Mouse (Mus musculus) neural tube, postnatal 0 days (tissue): ENCODE data around the gene Arpc1a. TPM values are rescaled to one million over a fixed set of nuclear protein-coding genes. Genes with fewer than 3 reads are reported as not detected.

Experiments used
- polyA plus RNA-seq: library from polyadenylated mRNA; unstranded; fragments of >200 nt; fragmentation: Nextera tagmentation; extraction: Ambion mirVana; gene quantifications from 2 replicates; pipeline ENCODE4 v1.2.1, GENCODE M21; 2015

Gene Arpc1a
- 212 and 225 TPM in 2 replicates for polyA plus RNA-seq

DNA sequence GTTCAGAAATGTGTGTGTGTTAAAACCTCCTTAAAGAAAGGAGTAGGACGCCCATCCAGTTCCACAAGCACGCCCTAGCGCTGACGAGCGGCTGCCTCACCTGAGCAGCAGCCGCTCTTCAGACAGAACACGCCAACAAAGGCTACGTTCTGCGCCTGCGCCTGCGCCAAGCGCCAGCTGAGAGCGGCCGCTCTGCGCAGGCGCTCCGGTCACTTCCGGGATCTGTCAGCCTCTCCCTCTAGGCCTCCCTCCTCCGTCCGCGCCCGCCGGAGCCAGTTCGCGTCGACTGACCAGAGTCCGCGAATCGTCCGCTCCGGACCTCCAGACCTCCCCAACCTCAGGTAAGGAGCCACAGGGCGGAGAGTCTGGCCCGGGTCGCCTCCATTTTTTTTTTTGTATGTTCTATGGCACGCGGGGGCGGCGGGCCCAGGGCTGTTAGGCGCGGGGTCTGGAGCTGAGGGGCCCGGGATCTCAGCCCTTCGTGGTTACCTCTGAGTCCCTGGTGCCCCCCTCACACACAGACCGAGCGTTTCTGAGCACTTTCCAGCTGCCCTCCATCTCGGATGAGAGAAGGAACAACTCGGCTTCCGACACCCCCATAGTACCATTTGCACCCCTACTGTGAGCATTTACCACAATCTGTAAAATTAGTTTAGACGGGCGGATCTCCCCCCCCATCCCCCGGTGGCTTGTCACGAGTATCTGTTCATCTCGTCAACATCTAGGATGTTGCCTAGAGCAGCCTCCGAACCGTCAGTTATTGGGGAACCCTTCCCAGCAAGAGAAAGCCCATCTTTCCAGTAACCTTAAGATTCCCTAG lies at the start of gene Arpc1a, which contains the start of gene Kpna7:
Gene Arpc1a (plus strand): TSS at position 199 of the 820 bp plus-strand sequence.
Gene Kpna7 (minus strand): TSS at position 399 of the 820 bp plus-strand sequence.

DNA sequence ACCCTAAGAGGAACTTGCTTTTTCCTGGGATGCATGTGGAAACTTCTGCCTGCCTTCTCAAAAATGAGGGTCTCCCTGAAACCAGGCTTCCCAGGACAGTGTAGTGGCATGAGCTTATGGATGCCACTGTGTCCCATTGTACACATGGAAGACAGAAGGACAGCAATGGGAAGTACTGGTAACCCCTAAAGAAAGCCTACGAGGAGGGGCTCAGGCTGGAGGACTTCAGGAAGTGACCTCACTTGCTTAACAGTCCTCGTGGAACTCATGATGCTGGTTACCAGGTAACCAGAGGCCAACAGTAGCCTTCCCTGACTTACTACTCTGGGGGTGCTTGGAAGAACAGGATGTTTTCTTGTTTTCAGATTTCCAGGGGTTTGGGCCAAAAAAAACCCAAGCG lies 40.9 kb upstream of the Arpc1a start, which contains the start of gene 1700018F24Rik:
Gene 1700018F24Rik (plus strand): TSS at position 301 of the 400 bp plus-strand sequence.

DNA sequence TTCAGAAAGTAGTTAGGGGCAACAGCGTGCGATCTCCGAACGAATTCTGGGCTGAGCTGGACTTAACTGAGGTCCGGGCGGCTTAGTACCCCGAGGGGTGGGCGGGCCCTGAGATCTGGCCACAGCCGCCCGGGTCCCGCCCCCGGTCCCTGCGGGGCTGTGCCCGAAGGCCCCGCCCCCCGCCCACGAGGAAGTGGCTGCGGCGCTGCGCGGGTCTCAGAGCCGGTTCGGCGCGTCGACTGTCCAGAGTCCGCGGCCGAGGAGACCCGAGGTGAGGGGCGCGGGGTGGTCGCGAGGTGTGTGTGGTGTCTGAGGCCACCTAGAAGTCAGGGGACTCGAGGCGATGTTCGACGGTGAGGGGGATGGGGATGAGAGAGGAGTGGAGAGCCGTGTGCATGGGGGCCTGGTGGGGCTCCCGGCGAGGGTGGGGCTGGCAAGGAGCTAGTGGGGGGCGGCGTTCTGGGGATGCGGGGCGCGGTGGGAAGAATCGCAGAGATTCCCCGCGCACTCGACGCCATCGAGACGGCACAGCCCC lies 30.5 kb downstream of the Arpc1a start, which contains the start of gene Arpc1b:
Gene Arpc1b (plus strand): TSS at position 145 of the 535 bp plus-strand sequence.

DNA sequence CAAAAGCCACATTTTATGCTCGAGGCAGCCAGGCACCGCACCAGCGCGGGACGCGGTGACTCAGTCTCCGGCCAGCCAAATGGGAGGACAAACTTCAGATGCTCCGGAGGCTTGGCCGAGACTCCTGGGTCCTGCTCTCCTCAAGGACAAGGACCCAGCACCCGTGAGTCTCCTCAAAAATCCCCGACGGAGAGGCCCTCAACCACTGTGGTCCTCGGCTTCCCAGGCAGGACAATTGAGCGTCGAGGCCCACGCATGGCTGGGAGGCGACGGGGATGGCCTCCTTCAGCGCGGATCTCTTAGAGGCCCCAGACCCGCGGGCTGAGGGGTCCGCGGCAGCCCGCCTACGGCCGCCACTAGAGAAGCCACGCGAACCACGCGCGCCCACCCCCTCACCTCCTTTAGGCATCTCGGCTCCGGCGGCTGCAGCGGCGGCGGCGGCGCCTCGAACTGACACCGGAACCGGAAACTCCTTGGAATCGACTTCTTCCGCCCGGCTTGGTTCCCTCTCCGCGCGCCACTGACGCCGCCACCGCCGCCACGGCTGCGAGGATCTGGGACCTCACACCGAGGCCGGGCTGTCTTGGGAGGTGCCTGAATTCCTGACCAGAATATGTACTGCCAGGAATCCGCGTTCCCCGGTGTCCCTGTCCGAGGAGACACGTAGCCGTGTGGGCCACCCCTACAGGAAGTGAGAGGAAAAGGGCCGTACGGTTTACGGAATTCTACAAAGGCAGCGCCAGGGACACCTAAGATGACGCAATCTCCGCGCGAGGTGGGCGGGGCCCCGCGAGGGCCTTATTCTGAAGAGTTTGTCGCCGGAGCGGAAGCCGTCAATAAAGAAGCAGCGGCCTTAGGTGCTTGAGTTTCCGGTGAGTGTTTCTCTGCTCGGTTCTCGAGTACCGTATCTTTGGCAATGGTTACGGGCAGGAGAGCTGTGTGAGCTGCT lies 56.2 kb downstream of the Arpc1a start, which contains the start of the genes Pdap1 and Bud31:
Gene Pdap1 (minus strand): TSS at position 668 of the 949 bp plus-strand sequence.
Gene Bud31 (plus strand): TSS at position 792 of the 949 bp plus-strand sequence.

Other genes starting within 250 kb of the Arpc1a start
- gene Smurf1, start 118.0 kb upstream of the Arpc1a start, polyA plus RNA-seq, result 19.0 and 20.7 TPM in 2 replicates
- gene Gm4871, start 51.1 kb upstream of the Arpc1a start, polyA plus RNA-seq, result not detected in 2 replicates
- gene 1700018F24Rik, start 40.8 kb upstream of the Arpc1a start, polyA plus RNA-seq, result not detected in 2 replicates
- gene Kpna7, start 200 bp downstream of the Arpc1a start, polyA plus RNA-seq, result not detected in 2 replicates
- gene Arpc1b, start 30.4 kb downstream of the Arpc1a start, polyA plus RNA-seq, result 129 and 138 TPM in 2 replicates
- 114 and 120 TPM in 2 replicates for gene Pdap1, start 56.4 kb downstream of the Arpc1a start, polyA plus RNA-seq
- gene Bud31, start 56.5 kb downstream of the Arpc1a start, polyA plus RNA-seq, result 161 and 164 TPM in 2 replicates
- gene Ptcd1, start 83.3 kb downstream of the Arpc1a start, polyA plus RNA-seq, result 13.3 and 15.1 TPM in 2 replicates
- 33.0 and 39.3 TPM in 2 replicates for gene Cpsf4, start 83.4 kb downstream of the Arpc1a start, polyA plus RNA-seq
- gene Atp5j2, start 108.2 kb downstream of the Arpc1a start, polyA plus RNA-seq, result 712 and 773 TPM in 2 replicates
- 10.7 and 10.8 TPM in 2 replicates for gene Zkscan14, start 118.0 kb downstream of the Arpc1a start, polyA plus RNA-seq
- gene Zkscan5, start 120.7 kb downstream of the Arpc1a start, polyA plus RNA-seq, result 9.7 and 10.1 TPM in 2 replicates
- 22.1 and 22.7 TPM in 2 replicates for gene Zfp655, start 147.9 kb downstream of the Arpc1a start, polyA plus RNA-seq
- gene Zscan25, start 196.7 kb downstream of the Arpc1a start, polyA plus RNA-seq, result 1.1 and 1.7 TPM in 2 replicates